Mouse (Mus musculus) adipocyte (in vitro differentiated cells): ENCODE results near the gene Auts2.
"Not testable (repeated sequence)": the region's sequence is repeated elsewhere in the genome, so short reads cannot be mapped to it uniquely, and the experiment has no call there.

ENCODE experiments used
- DNase-seq: peaks from one replicate; pipeline ENCODE4 v3.0.0-alpha.2; 2016; ENCODE audit warnings: low spot score

Auts2 gene

DNA sequence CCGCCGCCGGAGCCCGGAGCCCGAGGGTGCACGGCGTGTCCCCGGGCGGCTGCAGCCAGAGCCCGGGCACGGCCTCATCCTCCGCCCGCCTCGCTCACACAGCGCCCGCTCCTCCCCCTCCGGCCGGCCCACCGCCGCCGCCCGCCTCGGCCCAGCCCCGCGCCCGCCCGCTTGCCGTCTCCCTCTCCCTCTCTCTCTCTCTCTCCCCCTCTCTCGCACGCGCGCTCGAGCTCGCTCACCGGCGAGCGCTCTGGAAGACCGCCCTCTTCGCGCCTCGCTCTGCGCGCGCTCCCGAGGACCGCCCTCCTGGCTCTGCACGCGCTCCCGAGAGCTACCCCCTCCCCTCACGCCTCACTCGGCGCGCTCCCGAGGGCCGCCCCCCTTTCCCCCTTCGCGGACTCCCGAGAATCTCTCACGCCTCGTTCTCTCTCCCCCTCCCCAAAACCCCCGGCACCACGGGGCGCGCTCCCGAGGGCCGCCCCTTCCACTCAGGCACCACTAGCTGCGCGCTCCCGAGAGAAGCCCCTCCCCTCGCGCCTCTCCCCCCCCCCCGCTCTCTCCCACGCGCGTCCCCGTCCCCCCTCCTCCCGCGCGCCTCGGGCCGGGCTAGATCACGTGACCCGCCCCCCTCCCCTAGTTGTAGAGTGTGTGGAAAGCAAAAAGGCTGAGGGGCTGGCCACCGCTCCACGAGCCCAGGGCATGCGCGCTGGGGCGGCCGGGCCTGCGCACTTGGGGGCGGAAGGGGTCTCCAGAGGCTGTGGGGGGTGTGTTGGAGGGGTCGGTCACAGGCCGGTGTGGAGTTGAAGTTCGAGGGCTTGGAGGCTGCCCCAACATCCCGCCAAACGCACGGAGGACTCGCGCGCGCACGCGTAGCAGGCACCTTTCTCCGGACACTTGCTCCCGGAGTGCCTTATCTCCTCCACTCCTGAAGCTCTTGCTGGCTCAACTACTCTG is at the start of gene Auts2:
Auts2 (minus strand) TSS at position 227 of the 954 bp plus-strand sequence.
- DNase-seq = no peak

GRCm38 (mm10) chr5:132591721-132592695 is 48.9 kb upstream of the Auts2 start:
- DNase-seq = no peak

DNA sequence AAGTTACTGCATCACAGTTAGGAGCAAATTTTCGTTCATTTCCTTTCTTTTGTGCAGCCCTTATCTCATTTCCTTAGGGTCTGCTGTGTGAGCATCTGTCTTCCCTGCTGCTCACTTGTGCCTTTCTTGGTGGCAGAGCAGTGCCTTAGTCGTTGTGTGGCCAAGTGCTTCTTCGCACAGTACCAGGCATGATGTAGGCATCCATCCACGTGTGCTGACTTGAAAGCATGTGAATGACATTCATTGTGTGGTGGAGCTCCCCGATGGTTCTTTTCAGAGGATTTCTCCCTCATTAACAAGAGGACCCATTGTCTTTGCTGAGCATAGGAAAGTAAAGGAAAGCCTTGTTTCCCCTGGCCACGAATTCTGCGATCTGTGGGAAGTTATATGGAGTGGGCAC is 36.6 kb upstream of the Auts2 start:
- no peak for DNase-seq

GRCm38 (mm10) chr5:132560771-132561170 is 17.6 kb upstream of the Auts2 start:
- not testable (repeated sequence) for DNase-seq

GRCm38 (mm10) chr5:132545761-132546160 is 2.6 kb upstream of the Auts2 start:
- no peak for DNase-seq

DNA sequence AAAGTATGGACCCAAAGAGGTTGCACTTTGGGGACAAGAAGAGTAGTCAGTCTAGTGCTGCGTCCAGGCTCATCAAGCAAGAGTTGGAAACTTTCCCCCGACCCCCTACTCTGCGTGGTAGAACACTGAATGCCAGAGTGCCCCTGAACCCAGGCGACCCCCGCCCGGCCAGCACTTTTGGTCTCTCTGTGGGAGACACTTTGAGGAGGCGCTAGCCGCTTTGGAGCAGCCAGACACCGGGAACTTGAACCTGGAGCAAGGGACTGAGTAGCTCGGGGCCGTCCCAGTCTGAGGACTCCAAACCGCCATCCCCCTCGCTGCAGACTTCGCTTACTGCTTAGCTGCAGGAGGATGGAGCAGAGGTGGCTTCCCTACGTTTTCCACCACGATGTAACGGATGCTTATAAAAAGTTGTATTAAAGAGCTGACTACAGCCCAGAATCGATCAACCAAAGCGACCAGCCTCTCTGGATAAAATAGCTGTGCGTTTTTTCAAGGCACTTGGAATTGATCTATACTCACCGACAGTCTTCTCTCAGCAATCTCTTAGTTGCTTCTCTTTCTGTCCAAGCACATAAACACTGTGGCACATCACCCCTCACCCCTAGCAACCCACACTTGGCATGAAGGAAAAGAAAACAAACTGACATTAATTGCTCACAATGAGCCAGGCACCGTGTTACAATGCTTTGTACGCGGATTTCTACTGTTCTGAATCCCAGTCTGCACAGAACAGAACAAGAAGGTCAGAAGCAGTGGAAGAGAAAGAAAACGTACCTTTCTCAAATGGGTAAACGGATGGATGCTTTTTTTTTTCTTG is 1.2 kb upstream of the Auts2 start:
- no peak for DNase-seq

DNA sequence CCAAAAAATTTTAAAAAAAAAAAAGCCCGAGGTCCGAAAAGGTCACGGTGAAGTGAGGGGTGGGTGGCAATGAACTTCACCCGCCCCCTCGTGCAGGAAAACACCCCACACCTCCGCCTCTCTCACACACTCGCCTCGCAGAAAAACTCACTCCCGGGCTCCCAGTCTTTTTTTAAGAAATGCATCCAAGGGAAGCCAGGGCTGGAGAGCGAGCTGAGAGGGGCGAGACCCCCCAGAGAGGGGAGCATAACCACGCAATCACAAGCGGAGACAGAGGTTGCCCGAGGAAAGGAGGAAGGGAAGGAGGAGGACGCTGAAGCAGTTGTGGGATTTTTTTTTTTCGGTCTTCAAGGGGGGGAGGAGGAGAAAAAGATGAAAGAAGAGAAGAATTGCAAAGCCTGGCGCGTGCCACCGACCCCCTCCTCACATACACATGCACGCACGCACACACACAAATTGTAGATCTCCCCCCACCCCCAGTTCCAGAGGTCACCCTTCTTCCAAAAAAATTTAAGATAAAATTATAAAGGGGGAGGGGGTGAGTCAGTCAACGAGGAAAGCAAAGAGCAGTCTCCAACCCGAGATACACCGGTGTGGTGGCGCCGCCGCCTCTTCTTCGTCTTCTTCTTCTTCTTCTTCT is 643 bp downstream of the Auts2 start:
- DNase-seq = no peak

DNA sequence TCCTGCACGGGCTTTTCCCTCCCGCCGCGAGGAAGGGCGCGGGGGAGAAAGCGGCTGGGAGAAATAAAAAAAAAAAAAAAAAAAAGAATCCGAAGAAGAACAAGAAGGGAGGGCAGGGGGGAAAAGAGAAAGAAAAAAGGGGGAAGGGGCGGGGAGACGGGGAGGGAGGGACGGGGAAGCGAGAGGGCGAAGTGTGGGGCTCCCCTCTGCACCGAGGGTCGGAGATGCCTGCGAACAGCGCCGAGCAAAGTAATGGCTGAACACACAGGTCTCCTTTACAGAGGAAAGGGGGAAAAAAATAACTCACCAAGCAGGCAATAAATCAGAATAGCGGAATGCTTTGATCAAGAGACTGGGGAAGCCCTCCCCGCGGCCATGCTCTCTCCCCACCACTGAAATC is 1.2 kb downstream of the Auts2 start:
- no peak for DNase-seq

GRCm38 (mm10) chr5:132541371-132541931 is 1.7 kb downstream of the Auts2 start:
- DNase-seq = no peak

DNA sequence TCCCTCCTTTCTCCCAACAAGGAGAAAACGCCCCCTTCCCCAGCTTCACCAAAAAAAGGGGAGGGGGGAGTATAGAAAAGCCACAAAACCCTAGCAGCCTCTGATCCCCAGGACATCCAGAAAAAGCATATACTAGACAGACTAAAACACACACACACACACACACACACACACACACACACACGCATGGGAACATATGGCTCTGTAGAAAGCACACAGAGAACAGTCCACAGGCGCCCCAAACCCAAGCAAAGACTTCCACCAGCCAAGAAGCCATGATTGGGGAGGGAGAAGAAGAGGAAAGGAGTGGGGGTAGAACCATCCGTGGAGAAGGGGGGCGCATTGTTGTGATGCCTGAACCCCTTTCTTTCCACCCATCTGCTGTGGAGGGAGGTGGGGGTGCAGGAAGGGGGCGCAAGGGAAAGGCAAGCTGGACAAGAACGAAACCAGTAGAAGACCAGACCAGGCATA is 2.3 kb downstream of the Auts2 start:
- DNase-seq = no peak

GRCm38 (mm10) chr5:132537475-132537874 is 5.7 kb downstream of the Auts2 start:
- no peak for DNase-seq

DNA sequence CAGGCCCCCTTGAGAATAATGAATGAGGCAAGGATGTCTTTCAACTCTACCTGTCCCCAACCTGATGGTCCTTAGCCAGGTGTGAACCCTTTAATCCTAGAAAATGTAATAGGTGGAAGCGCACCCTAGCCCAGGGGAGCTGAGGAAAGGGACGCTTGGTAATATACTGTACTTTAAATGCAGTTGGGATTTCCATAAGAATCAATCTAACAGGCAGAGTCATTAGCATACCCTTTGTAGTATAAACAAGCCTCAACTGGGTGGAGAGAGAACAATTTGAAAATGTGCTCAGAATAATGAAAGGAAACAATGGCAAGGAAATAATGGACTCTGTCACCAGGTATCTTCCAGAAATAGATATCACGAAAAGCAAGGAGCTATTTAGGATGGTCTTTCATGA is 16.7 kb downstream of the Auts2 start:
- no peak for DNase-seq

GRCm38 (mm10) chr5:132521358-132521873 is 21.7 kb downstream of the Auts2 start:
- DNase-seq = no peak

GRCm38 (mm10) chr5:132517879-132518278 is 25.3 kb downstream of the Auts2 start:
- no peak for DNase-seq

- DNase-seq = no peak
These were observed 28.6 kb downstream of the Auts2 start for GRCm38 (mm10) chr5:132514521-132514920.

- DNase-seq = no peak
These were observed 29.9 kb downstream of the Auts2 start for GRCm38 (mm10) chr5:132513206-132513605.

GRCm38 (mm10) chr5:132509464-132509885 is 33.7 kb downstream of the Auts2 start:
- DNase-seq = no peak

DNA sequence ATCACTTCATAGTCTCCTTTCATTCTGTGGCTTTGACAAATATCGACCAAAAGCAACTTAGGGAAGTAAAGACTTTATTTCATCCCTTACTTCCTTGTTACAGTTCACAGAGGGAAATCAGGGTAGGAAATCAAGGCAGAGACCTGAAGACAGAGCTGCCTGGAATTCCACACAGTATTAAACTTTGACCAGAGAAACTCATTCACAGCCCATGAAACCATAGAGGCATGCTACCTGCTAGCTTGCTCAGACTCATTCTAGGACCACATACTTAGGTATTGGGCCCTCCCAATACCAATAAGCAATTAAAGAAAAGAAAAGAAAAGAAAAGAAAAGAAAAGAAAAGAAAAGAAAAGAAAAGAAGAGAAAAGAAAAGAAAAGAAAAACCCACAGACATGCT is 38.3 kb downstream of the Auts2 start:
- DNase-seq = no peak

GRCm38 (mm10) chr5:132503431-132503830 is 39.7 kb downstream of the Auts2 start:
- DNase-seq = no peak

DNA sequence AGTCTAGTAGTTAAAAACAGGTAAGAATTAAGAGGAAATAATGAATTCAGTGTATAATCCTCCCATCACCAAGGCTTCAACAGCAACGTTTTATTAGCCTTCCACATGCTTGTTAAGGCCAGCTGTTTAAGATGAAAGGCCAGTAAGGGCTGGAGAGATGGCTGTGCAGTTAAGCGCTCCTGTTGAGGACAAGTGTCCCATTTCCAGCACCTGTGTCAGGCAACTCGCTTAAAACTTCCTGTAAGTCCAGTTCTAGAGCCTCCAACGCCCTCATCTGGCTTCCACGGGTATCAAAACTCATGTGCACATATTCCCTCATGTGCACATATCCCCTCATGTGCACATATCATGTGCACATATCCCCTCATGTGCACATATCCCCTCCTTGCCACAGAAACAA is 41.1 kb downstream of the Auts2 start:
- DNase-seq = no peak
